Mouse (Mus musculus) thymus, postnatal 0 days (tissue): ENCODE data around the gene Gpat3. TPM values are rescaled to one million over a fixed set of nuclear protein-coding genes. Genes with fewer than 3 reads are reported as not detected.

Experiments
- DNase-seq: peaks from one replicate; pipeline ENCODE4 v3.0.0-alpha.2; 2015; ENCODE audit warnings: low spot score
- polyA plus RNA-seq: library from polyadenylated mRNA; unstranded; fragments of >200 nt; fragmentation: Nextera tagmentation; extraction: Ambion mirVana; gene quantifications from 2 replicates; pipeline ENCODE4 v1.2.1, GENCODE M21; 2015

Gpat3 gene
- polyA plus RNA-seq, 1 experiment from 2014 or later = 3.0 TPM

DNA sequence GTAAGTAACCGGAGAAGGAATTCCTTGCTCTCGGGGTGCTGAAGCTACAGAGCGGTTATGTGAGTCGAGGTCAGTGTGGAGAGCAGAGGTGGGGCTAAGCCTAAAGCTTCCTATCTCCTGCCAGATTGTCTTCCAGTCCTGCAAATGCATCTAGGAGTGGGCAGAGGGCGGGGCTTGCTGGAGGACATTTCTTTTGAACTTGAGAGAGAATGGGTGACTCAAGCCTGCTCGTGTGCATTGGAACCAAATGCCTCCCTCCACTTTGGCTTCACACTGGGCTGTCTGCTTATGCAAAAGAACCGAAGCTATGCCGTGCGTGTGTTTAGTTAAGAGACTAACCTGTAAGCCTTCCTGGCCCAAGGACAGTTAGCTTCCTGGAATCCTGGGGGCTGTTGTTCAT, 67.8 kb downstream of the Gpat3 start:
- DNase-seq = no peak

- DNase-seq = peak; percentile 75
Observed at GRCm38 (mm10) chr5:100914989-100915388, 69.5 kb downstream of the Gpat3 start.

GRCm38 (mm10) chr5:100915411-100915810, 69.9 kb downstream of the Gpat3 start:
- no peak for DNase-seq

GRCm38 (mm10) chr5:100916416-100916815, 70.9 kb downstream of the Gpat3 start:
- peak; percentile 16 for DNase-seq

DNA sequence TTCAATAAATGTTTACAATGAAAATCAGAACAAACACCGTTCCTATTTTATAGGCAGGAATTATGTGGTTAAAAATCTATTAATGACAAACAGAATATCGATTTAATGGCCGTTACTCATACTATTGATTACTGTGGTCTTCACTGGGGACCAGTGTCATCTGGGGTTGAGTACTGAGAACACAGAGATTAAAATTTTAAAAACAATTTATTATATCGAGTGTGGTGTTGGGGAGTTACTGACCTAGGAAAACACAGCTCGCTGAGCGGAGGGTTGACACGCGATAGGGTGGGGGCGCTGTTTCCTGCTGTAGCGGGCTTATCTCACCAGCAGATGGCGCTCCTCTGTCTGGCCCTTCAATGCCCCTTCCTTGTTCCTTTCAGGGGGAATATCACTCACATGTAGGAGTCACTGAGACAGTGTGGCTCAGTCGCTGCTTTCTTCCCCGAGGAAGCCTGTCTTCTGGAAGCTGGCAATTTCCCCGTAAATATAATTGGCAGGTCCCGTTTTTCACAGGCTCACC, 71.8 kb downstream of the Gpat3 start:
- peak; percentile 68 for DNase-seq

GRCm38 (mm10) chr5:100919069-100919468, 73.6 kb downstream of the Gpat3 start:
- peak; percentile 61 for DNase-seq

- DNase-seq = peak; percentile 43
Observed at GRCm38 (mm10) chr5:100929698-100930097, 84.2 kb downstream of the Gpat3 start.

GRCm38 (mm10) chr5:100943716-100944115, 98.2 kb downstream of the Gpat3 start:
- DNase-seq = no peak

DNA sequence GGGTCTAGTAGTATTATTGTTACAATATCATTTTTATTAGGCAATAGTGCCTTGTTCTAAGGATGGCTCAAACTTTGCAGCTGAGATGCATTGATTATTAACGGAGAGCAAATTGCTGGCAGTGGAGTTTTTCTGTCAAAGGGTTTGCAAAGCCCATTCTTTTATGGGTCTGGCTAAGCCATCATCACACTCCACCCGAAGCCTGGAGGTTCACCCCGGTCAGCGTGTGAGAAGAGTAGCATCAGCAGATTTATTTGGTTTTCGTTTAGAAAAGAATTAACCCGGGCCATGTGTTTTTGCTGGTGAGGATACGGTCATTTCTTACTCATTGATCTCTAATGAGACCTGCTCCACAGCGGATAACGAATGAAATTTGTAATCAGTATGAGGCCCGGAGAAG, 99.8 kb downstream of the Gpat3 start:
- no peak for DNase-seq

Other genes starting within 250 kb of the Gpat3 start
- 44.6 and 47.0 TPM in 2 replicates for gene Coq2, start 170.6 kb upstream of the Gpat3 start, polyA plus RNA-seq
- 1.6 and 1.7 TPM in 2 replicates for gene Hpse, start 126.0 kb upstream of the Gpat3 start, polyA plus RNA-seq
- 15.8 and 20.7 TPM in 2 replicates for gene Helq, start 47.1 kb upstream of the Gpat3 start, polyA plus RNA-seq
- gene Mrps18c, start 47.1 kb upstream of the Gpat3 start, polyA plus RNA-seq = 265 and 268 TPM in 2 replicates
- 33.5 and 40.3 TPM in 2 replicates for gene Abraxas1, start 24.7 kb upstream of the Gpat3 start, polyA plus RNA-seq